Mouse (Mus musculus): Measurements from ENCODE around the gene Ilf2.
A peak's percentile ranks its signal among the peaks of the same experiment; 100 is the strongest.

Gene Ilf2

DNA sequence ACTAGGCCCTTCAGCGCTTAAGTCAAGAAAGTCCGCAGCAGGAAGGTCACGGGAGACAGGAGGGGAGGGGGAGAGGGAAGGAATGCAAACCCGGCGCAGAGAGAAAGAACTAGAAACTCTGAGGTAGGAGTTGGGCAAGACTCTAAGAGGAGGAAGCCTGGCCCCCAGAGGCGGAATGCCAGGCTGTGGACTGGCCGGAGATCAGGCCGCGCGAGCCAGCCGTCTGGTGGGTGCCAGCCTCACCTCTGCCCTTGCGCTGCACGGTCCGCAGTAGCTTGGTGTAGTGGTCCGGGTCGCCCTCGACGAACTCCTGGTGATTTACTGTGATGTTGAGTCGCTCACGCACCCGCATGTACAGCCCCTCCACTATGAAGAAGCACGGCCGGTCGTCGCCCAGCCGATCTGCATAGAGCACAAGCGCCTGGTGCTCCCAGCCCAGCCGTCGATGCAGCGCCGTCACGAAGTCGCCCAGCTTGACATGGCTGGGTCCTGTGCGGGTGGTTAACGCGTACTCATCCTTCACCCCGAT, 11.3 kb upstream of the Ilf2 start:
- DNase-seq: no peak

DNA sequence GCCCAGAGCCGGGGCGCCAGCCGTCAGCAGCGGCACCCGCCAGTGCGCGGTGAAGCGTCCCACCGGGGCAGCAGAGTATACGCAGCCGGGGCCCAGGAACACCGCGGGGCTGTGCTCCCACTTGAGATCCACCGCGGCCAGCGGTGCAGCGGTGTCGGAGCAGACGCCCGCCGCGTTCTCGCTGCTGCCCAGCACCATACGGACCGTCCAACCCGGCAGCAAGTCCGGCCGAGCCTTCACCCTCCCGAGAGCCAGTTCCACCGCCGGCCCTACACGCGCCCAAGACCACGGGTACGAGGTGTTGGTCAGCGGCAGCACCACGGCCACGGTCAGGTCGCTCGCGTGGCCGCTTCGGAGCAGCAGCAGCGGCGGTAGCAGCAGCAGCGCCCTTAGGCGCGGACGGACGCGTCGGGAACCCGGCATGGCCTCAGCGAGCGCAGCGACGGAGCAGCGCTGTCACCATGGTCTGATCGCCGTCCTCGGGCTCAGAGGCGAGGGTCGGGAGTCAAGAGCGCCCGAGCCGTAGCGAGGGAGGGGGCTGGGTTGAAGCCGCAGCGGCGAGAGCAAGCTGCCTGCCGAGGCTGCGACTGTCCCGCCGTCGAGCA, 10.7 kb upstream of the Ilf2 start:
- DNase-seq: no peak

DNA sequence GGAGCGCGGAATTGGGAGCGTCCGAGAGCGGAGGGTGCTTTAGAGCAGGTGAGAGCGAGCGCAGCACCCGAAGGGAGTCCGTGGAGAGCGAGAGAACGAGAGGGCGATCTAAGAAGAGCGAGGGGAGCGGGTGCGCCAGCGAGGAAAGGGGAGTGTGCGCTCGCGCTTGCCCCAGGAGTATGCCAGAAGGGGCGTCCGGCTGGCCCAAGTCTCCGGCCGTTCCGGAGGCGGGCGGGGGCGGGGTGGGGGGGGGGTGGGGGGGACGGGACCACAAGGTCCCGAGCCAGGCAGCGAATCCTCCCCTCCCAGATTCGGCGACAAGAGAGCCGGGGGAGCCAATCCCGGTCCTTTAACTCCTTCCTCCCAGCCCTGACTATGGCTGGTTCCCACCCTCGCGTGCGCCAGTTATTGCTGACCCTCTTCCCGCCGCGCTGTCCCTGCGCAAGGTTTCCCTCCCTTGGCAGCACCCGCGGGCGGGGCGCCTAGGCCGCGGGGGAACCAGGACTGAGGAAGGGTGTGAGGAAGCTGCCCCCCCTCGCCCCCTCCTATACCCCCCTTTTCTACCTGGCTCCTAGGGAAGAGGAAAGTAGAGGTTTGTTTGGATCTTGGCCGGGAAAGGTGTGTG, 10.1 kb upstream of the Ilf2 start, which contains the start of gene Npr1:
Npr1 (minus strand) TSS at position 181 of the 625 bp plus-strand sequence.
- peak; percentile 30 for DNase-seq

DNA sequence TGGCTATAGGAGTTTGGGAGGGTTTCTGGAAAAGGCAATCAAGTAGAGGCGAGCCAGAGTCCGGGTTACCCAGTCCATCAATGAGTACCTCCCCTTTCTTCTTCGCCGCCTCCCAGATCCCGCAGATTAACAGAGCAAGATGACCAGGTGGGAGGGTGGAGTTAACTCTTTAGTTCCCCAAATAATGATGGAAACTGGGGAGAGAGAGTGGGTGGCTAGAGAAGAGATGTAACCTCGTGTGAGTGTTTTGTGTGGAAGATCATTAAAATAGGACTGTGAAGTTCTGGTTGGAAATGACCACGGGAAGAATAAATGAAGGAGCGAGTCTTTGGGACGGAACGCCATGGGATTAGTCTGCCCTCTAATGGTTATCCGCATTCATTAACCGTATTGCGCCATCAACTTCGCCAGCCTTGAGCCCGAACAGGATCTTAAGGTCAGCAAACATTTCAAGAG, 9.6 kb upstream of the Ilf2 start:
- DNase-seq: no peak

DNA sequence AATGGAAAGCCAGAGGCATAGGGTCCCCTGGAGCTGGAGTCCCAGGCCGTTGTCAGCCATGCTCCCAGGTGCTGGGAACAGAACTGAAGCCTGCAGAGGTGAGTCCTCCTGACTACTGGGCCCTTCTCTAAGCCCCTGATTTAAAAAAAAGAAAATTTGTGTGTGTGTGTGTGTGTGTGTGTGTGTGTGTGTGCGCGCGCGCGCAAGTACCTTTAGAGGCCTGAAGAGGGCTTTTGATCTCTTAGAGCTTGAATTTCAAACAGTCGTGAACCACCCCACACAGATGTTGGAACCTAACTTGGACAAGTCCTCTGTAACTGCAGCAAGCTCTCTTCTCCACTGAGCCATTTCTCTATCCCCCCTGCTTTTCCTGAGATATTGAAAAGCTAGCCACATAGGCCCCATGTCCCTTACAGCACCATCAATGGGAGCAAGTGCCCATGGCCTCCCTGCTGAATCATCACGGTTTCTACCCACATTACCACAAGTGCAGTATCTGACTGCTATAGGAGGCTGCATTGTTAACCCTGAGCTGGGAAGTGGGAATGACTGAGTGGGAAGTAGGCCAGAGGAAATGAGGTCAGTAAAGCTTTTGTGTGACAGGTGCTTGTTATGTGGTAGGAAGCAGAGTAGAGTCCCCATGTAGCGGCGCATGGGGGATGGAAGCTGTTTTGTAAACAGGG, 8.2 kb upstream of the Ilf2 start:
- DNase-seq: no peak

DNA sequence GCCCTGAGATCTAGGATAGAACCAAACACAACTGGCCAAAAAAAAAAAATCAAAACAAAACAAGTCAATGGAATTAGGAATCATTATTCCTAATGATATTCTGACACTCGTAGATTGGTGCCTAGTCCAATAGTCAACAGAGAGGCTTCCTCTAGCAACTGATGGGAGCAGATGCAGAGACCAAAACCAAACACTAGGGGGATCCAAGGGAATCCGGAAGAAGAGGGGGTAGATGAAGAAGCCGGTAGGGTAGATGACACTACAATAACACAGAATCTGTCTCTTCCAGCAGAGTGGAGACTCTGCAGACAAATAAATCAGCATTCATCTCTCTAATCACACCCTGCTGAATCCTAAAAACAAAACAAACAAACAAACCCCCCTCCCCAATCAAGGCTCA, 3.7 kb upstream of the Ilf2 start:
- no peak for DNase-seq

DNA sequence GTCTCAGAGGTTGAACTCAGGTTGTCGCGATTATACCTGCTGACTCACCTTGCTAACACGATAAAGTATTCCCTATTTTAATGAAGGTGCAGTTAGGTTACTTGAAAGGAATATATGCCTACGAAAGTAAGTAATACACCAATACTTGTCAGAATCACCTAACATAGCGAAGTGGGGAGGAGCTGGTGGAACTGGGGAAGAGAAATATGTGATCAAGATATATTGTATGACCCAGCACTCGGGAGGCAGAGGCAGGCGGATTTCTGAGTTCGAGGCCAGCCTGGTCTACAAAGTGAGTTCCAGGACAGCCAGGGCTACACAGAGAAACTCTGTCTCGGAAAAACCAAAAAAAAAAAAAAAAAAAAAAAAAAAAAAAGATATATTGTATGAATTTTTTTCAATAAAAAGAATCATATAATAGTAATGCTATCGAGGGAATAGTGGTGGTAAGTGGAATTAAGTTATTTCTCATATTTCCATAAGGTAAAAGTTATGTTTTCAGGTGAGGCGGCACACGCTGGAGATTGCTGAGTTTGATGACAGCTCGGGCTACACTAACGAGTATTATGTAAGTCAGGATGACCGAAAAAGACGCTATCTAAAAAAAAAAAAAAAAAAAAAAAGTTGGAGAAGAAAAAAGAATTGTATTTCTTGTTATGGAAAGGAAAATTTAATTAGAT, 635 bp upstream of the Ilf2 start:
- DNase-seq: no peak

DNA sequence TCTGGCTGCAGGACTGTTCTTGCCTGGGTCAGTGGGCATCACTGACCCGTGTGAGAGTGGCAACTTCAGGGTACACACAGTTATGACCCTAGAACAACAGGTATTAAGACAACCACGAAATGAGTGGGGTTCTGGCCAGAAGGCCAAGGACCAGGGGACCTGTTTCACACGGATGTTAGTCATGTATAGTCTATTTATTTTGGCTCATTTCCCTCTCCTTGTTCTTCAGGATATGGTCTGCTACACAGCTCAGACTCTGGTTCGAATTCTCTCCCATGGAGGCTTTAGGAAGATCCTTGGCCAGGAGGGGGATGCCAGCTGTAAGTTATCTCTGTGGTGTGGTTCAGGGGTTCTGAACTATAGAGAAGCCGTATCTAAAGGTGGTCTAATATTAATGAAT, 11.1 kb downstream of the Ilf2 start:
- DNase-seq: no peak

DNA sequence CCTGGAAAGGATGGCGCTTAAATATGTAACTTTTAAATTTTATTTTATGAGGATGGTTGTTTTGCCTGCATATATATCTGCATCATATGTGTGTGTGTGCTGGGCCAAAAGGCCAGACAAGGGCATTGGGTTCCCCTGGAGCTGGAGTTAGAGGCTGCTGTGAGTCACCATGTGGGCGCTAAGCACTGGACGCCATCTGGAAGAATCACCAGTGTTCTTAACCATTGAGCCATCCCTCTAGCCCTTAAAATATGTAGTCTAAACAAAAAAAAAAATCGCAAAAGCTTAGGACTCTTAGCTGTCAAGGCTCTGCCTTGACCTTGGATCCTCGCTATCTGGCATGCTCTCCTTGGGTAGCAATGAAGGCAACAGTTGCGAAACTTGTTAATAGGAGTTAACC, 12.7 kb downstream of the Ilf2 start:
- DNase-seq: no peak

DNA sequence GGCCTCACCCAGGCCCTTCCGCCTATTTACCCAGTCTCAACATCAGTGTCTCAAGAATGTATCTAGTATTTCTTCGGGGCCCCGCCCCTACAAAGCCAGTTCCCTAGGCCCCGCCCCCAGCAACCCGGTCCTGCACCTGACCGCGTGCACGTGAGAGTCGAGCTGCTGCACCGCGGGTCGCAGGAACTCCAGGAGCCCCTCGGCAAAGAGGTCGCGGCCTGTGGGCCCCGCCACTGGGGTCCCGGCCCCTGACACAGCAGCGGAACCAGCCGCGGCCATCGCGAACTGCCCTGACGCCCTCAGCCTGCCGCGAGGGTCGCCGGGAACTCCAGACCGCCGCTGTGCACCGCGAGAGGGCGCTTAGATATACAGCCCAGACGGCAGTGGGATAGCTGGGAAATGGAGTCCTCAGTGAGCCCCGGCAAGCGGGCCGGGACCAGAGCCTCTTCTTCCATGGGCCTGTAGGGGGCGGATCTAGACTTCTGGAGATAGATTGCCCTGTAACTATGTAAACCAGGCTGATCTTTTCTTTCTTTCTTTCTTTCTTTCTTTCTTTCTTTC, 14.8 kb downstream of the Ilf2 start, which contains the start of gene Snapin:
Snapin (minus strand) TSS at position 338 of the 561 bp plus-strand sequence.
- DNase-seq: peak; percentile 95

DNA sequence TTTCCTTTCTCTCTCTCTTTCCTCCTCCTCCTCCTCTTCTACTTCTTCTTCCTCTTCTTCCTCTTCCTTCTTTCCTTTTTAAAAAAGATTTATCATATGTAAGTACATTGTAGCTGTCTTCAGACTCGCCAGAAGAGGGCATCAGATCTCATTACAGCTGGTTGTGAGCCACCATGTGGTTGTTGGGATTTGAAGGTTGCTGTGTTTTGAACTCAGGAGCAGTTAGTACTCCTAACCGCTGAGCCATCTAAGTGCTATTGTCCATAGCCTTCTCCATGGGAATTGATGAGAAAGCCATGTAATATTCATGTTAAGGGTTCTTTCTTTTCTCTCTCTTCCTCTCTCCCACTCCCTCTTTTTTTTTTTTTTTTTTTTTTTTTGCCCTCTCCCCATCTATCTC, 15.4 kb downstream of the Ilf2 start:
- no peak for DNase-seq

DNA sequence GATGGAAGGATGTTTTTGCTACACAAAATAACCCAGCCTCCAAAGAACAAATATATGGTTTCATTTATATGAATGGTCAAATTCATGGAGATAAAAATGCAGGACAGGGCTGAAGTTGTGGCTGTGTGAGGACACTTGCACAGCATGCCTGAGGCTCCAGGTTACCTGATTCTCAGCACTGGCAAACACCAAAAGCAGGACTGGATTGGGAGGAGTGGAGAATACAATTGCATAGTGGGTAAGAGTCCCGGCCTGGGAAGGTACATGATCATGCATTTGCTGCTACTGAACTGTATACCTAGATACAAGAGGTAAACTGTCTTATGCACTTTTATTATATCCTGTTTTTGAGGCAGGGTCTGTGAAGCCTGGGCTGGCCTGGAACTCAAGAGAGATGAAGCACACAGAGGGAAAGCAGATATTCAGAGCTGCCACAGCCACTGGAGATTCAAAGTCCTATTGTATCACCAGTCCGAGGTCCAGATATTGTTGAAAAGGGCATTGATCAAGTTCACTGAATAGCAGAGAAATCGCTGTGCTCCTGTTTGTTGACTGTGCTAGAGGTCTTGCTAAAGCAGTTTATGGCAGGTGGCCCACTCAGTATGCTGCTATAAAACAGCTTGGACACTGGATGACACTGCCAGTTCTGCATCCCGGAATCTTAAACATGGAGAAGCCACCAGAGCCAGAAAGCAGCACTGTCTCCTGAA, 18.1 kb downstream of the Ilf2 start:
- no peak for DNase-seq

DNA sequence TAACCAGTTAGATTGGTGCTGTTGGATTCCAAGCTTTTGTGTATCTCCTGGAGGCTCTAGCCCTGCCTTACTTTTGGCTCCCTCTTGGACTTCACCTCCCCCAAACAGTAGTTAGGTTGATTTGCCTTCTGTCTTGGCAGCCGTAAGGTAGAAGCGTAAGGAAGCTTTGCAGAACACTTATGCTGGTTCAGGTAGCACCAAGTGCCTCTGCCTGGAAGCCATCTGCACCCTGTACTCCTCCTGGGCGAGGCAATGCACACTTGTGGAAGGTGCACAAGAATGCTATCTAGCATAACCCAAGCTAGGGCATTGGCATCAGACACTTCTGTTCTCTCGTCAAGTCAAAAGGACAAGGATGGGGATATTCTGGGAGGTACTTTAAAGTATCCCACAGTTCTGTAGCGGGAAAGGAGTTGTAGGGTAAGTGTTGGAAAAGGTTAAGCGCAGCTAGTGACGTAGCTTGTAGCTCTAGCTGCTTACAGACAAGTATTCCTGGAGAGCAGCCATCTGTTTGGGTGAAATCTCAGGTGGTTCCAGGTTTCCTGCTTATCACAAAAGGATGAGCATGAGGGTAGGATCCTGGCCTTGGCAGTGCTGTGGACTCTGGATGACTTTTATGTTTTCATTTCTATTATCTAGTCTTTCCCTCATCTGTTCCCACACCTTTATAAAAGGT, 20.1 kb downstream of the Ilf2 start:
- DNase-seq: no peak

DNA sequence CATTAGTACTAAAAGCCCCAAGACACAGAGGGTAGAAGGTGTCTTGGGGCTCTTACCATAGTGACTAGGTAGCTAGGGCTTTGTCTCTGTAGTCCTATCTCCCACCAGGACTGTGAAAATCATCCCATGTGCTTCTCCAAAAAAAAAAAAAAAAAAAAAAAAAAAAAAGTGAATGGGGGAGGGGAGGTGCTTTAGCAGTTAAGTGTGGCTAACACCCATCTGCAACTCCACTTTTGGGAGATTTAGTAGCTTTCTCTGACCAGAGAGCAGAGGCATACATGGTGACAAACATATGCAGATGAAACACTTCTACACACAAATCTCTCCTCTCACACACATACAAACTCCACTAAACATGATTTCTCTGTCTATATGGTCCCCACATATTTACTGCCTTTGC, 21.7 kb downstream of the Ilf2 start:
- DNase-seq: no peak

DNA sequence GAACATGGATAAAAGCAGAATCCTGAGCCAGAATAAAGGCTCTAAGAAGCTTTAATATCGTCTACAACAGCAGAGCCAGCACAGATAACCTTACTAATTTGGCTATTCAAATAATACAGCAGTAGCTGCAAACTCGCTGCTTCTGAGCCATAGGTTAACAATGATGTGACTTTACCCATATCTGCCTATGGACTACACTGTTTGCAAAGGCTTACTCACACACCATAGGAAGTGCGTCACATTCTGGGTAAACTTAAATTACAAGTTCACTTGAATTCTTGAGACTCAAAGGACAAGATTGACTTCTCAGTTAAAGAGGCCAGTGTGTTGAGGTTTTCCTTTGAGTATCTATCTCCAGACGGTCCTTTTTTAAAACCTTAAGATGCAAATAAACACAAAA, 27.5 kb downstream of the Ilf2 start:
- no peak for DNase-seq

DNA sequence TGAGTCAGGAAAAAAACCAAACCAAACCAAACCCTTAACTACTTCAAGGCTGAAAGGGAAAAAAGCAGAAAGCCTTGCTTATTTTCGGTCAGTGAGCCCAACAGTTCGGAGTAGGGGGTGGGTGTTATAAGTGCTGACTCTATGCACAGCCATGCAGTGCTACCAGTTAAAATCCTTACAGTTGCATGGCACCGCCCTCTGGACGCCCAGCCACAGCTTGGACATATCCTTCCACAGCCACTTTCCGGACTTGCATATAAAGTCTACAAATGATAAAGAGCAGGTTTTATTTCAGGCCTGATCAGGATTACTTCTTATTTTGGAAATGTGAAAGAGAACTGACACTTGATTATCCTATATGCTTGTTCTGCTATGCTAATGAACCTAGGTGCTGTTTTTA, 29.3 kb downstream of the Ilf2 start:
- DNase-seq: no peak

DNA sequence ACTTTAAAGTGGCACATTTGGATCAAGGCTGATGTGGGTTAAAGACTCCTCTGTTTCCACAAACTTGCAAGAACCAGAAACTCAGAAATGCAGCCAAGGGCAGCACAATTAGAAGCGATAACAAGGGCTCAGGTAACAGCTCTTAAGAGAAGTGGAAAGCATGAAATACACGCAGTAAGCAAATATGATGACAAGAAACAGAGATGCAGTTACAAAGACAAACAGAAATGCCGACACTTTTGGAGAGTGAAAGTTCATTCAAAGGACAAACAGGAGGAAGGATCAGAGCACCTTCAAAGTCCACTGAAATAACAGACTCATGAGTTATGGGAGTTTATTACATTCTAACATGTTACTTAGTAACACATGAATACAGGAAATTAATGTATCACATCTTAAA, 30.4 kb downstream of the Ilf2 start:
- DNase-seq: no peak

DNA sequence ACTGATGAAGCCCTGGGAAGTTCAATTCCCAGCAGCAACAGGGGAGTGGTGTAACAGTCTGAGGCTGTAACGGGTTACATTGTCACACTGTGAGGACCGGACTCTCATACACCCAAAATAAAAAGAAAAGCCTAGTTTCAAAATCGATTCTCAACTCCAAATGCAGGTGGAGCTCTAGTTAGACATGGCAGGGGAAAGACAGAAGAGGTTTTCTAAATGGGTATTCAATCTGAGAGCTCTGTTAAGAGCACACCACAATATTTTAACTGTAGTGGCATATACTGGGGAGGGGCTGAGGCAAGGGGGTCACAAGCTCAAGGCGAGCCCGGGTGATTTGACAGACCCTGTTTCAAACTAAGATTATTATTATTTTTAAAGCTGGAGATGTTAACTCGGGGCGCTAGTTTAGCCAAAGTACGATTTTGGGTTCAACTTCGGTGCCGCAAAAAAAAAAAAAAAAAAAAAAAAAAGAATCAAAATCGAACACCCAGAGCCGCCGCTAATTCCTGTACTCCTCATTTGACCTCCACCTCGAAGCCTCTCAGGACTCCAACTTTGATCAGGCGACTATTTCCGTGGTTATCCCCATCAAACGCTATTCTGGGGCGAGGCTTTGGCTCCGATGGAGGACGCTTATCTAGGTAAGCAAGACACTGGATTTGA, 32.5 kb downstream of the Ilf2 start:
- DNase-seq: no peak

DNA sequence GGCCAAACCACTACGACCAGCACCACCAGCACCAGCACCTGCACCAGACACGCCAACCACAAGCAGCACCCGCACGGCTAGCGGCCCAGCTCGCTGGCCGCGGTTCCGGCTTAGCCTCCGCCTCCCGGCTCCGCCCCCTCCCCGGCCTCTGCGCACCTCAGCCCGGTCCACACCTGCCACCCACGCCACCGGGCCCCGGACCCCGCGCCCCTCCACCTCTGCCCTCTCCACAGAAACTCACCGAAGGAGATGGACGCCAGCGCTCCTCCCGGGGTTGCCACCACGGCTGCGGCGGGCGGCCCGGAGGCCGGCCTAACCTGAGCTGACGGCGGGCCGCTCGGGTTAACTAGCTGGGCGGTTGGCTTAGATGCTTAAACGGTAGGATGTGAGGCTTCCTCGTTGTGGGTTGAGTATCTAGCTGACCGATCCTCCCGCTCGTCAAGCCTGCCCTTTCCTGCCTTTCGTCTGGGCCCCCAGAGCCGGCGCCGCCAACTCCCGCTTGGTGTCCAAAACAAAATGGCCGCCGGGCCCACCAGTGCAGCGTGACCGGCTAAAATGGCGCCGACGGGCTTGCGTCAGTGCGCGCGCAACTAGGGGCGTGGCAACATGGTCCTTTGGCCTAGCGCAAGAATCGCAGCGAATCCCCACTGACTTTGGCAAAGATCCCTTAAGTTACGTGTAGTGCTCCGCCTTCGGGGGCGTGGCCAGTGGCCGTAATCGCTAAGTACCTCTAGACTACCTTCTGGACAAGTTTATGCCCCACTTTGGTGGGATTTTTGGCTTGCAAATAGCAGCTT, 33.2 kb downstream of the Ilf2 start, which contains the start of gene Chtop:
Chtop (minus strand) TSS at position 549 of the 797 bp plus-strand sequence.
- DNase-seq: peak; percentile 100

DNA sequence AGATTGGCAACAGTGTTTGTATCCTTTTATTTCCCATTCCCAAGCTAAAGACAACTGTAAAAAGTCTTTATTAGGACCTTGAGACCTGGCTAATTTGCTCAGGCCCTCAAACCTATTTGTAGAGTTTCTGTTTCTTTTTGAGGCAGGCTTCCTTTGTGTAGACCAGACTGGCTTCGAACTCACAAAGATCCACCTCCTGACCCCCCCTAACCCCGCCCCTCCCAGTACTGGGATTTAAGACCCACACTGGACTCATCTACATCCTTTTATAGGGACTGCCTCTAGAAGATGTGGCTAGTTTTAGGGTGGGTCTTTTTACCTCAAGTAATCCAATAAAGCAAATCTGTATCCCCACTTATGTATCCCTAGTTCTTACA, 33.8 kb downstream of the Ilf2 start:
- DNase-seq: no peak

All from right cerebral cortex, postnatal 4 days (tissue).